9 mouse cellular contexts compared by ENCODE assay signal in the genomic region with DNA sequence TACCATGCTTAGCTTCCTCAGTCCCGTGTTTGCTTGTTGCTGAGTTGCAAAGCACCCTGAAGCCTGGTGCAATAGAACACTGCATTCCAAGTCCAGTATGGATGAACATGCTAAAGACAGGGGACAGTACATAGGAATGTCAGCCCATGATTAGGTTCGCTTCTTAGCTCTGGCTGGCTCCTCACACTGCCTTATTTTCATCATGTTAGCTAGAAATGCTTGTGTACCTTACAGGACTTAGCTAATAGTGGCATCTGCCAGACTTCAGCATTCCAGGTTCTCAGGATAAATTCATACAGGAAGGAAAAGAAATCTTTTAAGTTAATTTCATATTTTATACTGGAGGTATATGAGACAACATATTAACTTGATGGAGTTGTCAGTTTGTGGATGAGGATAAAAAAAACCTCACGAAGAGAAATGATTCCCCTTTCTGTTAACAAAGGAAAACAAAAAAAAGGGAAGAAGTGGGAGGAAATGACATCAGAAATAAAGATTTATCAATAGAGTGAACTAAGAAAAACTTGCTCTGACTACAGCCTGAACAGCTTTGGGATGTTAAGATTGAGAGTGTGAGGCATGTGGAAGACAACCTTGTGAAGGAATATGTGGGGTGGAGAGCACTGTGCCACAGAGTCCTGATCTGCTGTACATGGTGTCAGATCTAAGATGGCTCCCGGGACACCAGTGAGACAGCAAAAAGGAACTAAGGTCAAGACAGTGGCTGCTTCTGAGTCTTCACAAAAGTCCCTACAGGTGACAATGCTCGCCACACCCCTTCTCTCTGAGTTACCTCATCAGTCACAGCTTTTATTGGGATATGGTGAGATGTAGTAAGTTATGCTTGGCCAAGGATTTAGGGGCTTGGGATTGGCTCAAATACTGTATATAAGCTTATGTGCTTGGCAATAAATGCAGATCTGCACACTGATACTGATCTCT. TPM values are rescaled to one million over a fixed set of nuclear protein-coding genes. Genes with fewer than 3 reads are reported as not detected.
DNase-seq lines count a peak whose midpoint lies in the region; ATAC-seq and TF ChIP-seq lines count a peak whose summit lies in the region.
"Had no signal": no experiment of that assay in that cellular context is flagged by ENCODE, and none has a peak within 500 bp of the region (broad histone marks: within the 10 kb centered on the region; RNA-seq: fewer than 3 reads in every experiment).

No protein-coding gene starts in this region.

- no peak for ATAC-seq in G1E (ENCODE audit: extremely low read depth, insufficient number of reproducible peaks, low FRiP score, poor library complexity, severe bottlenecking)
- ATAC-seq in forebrain, embryonic 15.5 days (replicated peaks): peak; percentile 26
- no peak for ATAC-seq in liver, embryonic 15.5 days (ENCODE audit: insufficient read depth)

- WGBS in forebrain, embryonic 15.5 days: 62% methylated on average over 5 of the region's 5 CpGs
- WGBS in liver, embryonic 15.5 days (ENCODE audit: insufficient replicate concordance): 37% methylated on average over 5 of the region's 5 CpGs

- H3K4me1 ChIP-seq in G1E (ENCODE audit: insufficient read depth, low read depth, low read length): peaks cover 30% of the 10 kb centered on the region
- peaks cover 16% of the 10 kb centered on the region for H3K4me1 ChIP-seq in forebrain, embryonic 15.5 days
- H3K4me1 ChIP-seq in liver, embryonic 15.5 days (replicated peaks): peaks cover 30% of the 10 kb centered on the region

- no peaks in the 10 kb centered on the region for H3K27me3 ChIP-seq in G1E (ENCODE audit: insufficient read depth, low read length)
- no peaks in the 10 kb centered on the region for H3K27me3 ChIP-seq in forebrain, embryonic 15.5 days
- H3K27me3 ChIP-seq in liver, embryonic 15.5 days: no peaks in the 10 kb centered on the region
- H3K27me3 ChIP-seq: Patski had no signal

- H3K27ac ChIP-seq in forebrain, embryonic 15.5 days (replicated peaks): peak overlapping the region; percentile 27
- peak overlapping the region; percentile 52 for H3K27ac ChIP-seq in liver, embryonic 15.5 days (replicated peaks)

- H3K4me2 ChIP-seq in forebrain, embryonic 15.5 days (replicated peaks): peak overlapping the region; percentile 52
- peak overlapping the region; percentile 64 for H3K4me2 ChIP-seq in liver, embryonic 15.5 days

- TF ChIP-seq CTCF in G1E (IDR thresholded peaks at IDR 0.05; ENCODE audit: low read depth, low read length): no peak

- H3K9ac ChIP-seq in forebrain, embryonic 15.5 days (replicated peaks): peak overlapping the region; percentile 40
- peak overlapping the region; percentile 10; the same call in 1 of the 2 replicates for H3K9ac ChIP-seq in liver, embryonic 15.5 days

- peak; percentile 88 for DNase-seq in heart, adult 11 months
- no peak for DNase-seq in heart, postnatal 10 days
- DNase-seq in G1E (ENCODE audit: low spot score): no peak
- DNase-seq in embryo, embryonic 9.5 days (ENCODE audit: extremely low spot score): no peak
- no peak for DNase-seq in layer of hippocampus, postnatal 36 days
- DNase-seq in embryo, embryonic 10 days (ENCODE audit: low spot score): no peak

- intact Hi-C loops in heart, postnatal 10 days (cut with DNase I): no loop called here

- no peaks in the 10 kb centered on the region for H3K9me3 ChIP-seq in G1E (replicated peaks)
- no peaks in the 10 kb centered on the region for H3K9me3 ChIP-seq in forebrain, embryonic 15.5 days
- no peaks in the 10 kb centered on the region for H3K9me3 ChIP-seq in liver, embryonic 15.5 days (replicated peaks)

- peak overlapping the region; percentile 63; the same call in 1 of the 2 replicates for H3K4me3 ChIP-seq in G1E (ENCODE audit: low read depth, low read length)
- H3K4me3 ChIP-seq in forebrain, embryonic 15.5 days: peak overlapping the region; percentile 30
- peak overlapping the region; percentile 95 for H3K4me3 ChIP-seq in liver, embryonic 15.5 days (replicated peaks)

- peaks cover 5% of the 10 kb centered on the region for H3K36me3 ChIP-seq in G1E (replicated peaks)
- no peaks in the 10 kb centered on the region for H3K36me3 ChIP-seq in forebrain, embryonic 15.5 days
- no peaks in the 10 kb centered on the region for H3K36me3 ChIP-seq in liver, embryonic 15.5 days (replicated peaks)

RNA-seq across cellular contexts. Expression of a gene that starts 1.0 kb away (rescaled TPM):
- 100 to 1,000 TPM; 206 to 217 TPM for total RNA-seq in heart, postnatal 10 days (2021)
- total RNA-seq in G1E (2014; fragmentation: Nextera tagmentation): 29.6 and 30.5 TPM in 2 replicates
- total RNA-seq in G1E (2017): 11.8 and 12.1 TPM in 2 replicates
- 2.2 and 2.4 TPM in 2 replicates for polyA plus RNA-seq in G1E (2012)
- 16.5 and 16.8 TPM in 2 replicates for polyA plus RNA-seq in forebrain, embryonic 15.5 days (2015; fragmentation: Nextera tagmentation; extraction: Ambion mirVana)
- 3.8 and 4.0 TPM in 2 replicates for polyA plus RNA-seq in liver, embryonic 15.5 days (2015; fragmentation: Nextera tagmentation; extraction: Ambion mirVana)
- 10 to 100 TPM; 41.3 to 47.8 TPM for total RNA-seq in layer of hippocampus, postnatal 36 days (2021)

RNA-seq across cellular contexts. Expression of a gene that starts 9.1 kb away (rescaled TPM):
- not detected for total RNA-seq in heart, postnatal 10 days (2021)
- total RNA-seq in G1E (2014; fragmentation: Nextera tagmentation) (not detected in 2 replicates), G1E (2017) (0.06 and 0.11 TPM in 2 replicates)
- not detected in 2 replicates for polyA plus RNA-seq in G1E (2012)
- 0.06 TPM in 2 replicates for polyA plus RNA-seq in forebrain, embryonic 15.5 days (2015; fragmentation: Nextera tagmentation; extraction: Ambion mirVana)
- 0.03 TPM in 1 of 2 replicates, not detected in the other for polyA plus RNA-seq in liver, embryonic 15.5 days (2015; fragmentation: Nextera tagmentation; extraction: Ambion mirVana)
- total RNA-seq in layer of hippocampus, postnatal 36 days (2021): not detected

RNA-seq across cellular contexts. Expression of a gene that starts 46.4 kb away (rescaled TPM):
- total RNA-seq in heart, postnatal 10 days (2021): not detected
- not detected in 2 replicates for total RNA-seq in G1E (2014; fragmentation: Nextera tagmentation)
- total RNA-seq in G1E (2017): 0.12 and 0.27 TPM in 2 replicates
- not detected in 2 replicates for polyA plus RNA-seq in G1E (2012)
- polyA plus RNA-seq in forebrain, embryonic 15.5 days (2015; fragmentation: Nextera tagmentation; extraction: Ambion mirVana): 0.15 and 0.18 TPM in 2 replicates
- polyA plus RNA-seq in liver, embryonic 15.5 days (2015; fragmentation: Nextera tagmentation; extraction: Ambion mirVana): 0.08 and 0.22 TPM in 2 replicates
- not detected for total RNA-seq in layer of hippocampus, postnatal 36 days (2021)

Comparison
In these comparisons a context has a peak if more than half of its experiments do, and no peak if none do; other contexts are left out.
1. H3K4me3 ChIP-seq: peak in every context shown above with its lines; median percentile 95 in liver, embryonic 15.5 days; 63 in G1E; 30 in forebrain, embryonic 15.5 days.
2. RNA of a gene that starts 1.0 kb away (total RNA-seq): 206 to 217 TPM in heart, postnatal 10 days; 41.3 to 47.8 TPM in layer of hippocampus, postnatal 36 days and 11.8 to 30.5 TPM in G1E; every median in the first group is over 4 times any median in the second.